Mouse (Mus musculus) frontal cortex, adult 2 months (tissue): ENCODE data around the gene Olfr1316. TPM values are rescaled to one million over a fixed set of nuclear protein-coding genes. Genes with fewer than 3 reads are reported as not detected.

Experiments
- DNase-seq, 2 experiments: peaks; one replicate each; pipeline ENCODE4 v3.0.0; 2022; ENCODE audit warnings: low spot score in 1 of 2; ENCODE audit errors: extremely low spot score in 1 of 2
- polyA plus RNA-seq: library from polyadenylated mRNA; depleted of rRNA; stranded (reverse); fragments of >200 nt; gene quantifications from 2 replicates; pipeline ENCODE4 v1.2.3, GENCODE M21; 2012; rRNA removed

The Olfr1316 gene
- 0.04 TPM in 1 of 2 replicates, not detected in the other for polyA plus RNA-seq

- DNase-seq, result no peak
Measured at GRCm38 (mm10) chr2:112134877-112135276, at the start of gene Olfr1316. Olfr1316 (minus strand) TSS chr2:112134977.

GRCm38 (mm10) chr2:112153898-112154297 is 19.1 kb upstream of the Olfr1316 start, which contains the start of gene Olfr1318:
Olfr1318 (plus strand) TSS chr2:112154198.
- no peak for DNase-seq

DNA sequence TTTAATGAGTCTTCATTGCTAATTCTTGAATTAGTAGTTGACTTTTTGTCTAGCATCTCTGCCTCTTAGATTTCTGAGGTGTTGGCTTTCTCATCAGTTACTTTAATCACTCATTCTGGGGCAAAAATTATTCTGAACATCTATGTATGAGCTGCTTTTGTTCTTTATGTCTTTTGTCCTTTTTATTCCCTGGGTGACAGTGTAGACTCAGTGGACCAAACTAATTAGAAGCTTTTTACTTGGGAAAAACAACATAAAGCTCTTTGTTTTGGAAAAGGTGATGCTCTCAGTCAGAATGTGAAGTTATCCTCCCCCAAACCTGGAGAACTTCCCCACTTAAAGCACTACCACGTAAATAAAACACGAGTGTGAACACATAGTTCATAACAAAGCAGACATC is 5.3 kb upstream of the Olfr1316 start, which contains the start of gene Olfr1317:
TSS of gene Olfr1317 (plus strand) at position 301 of the 400 bp plus-strand sequence.
- DNase-seq, result no peak

GRCm38 (mm10) chr2:112115340-112115739 is 19.4 kb downstream of the Olfr1316 start, which contains the start of gene Olfr1315-ps1:
Olfr1315-ps1 (minus strand) TSS chr2:112115440.
- DNase-seq, result no peak

- DNase-seq, result no peak
Measured at GRCm38 (mm10) chr2:112096681-112097080, 38.1 kb downstream of the Olfr1316 start, which contains the start of gene Olfr1314. Olfr1314 (minus strand) TSS chr2:112096781.

DNA sequence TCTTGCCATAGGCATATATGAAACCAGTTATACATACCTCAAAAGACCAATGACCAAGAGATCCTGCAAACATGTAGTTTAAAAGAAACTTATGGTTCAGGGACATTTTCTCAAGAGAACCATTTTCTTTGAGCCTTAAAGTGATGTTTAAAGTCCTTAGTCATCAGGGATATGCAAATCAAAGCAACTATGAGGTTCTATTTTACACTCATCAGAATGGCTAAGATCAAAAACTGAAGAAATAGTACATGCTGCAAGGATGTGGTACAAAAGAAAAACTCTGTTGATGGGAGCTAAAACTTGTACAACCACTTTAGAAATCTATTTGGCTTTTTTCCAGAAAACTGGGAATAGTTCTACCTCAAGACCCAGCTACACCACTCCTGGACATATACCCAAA is 57.0 kb downstream of the Olfr1316 start, which contains the start of gene Olfr1313:
TSS of gene Olfr1313 (minus strand) at position 101 of the 400 bp plus-strand sequence.
- no peak for DNase-seq

Other genes with a start within 250 kb of the Olfr1316 start
- gene Olfr1306, start 218.7 kb downstream of the Olfr1316 start, polyA plus RNA-seq, result not detected in 2 replicates
- gene Olfr1307, start 185.5 kb downstream of the Olfr1316 start, polyA plus RNA-seq, result under 0.01 TPM in 1 of 2 replicates, not detected in the other
- gene Olfr1308, start 170.0 kb downstream of the Olfr1316 start, polyA plus RNA-seq, result not detected in 2 replicates
- gene Olfr1309, start 144.7 kb downstream of the Olfr1316 start, polyA plus RNA-seq, result not detected in 2 replicates
- gene Olfr1310, start 122.3 kb downstream of the Olfr1316 start, polyA plus RNA-seq, result not detected in 2 replicates
- not detected in 2 replicates for gene Olfr1311, start 110.6 kb downstream of the Olfr1316 start, polyA plus RNA-seq
- not detected in 2 replicates for gene Olfr1312, start 84.7 kb downstream of the Olfr1316 start, polyA plus RNA-seq
- not detected in 2 replicates for gene Olfr1313, start 57.1 kb downstream of the Olfr1316 start, polyA plus RNA-seq
- 0.06 TPM in 1 of 2 replicates, not detected in the other for gene Olfr1314, start 38.2 kb downstream of the Olfr1316 start, polyA plus RNA-seq
- gene Olfr1315-ps1, start 19.5 kb downstream of the Olfr1316 start, polyA plus RNA-seq, result not detected in 2 replicates
- not detected in 2 replicates for gene Olfr1317, start 5.4 kb upstream of the Olfr1316 start, polyA plus RNA-seq
- not detected in 2 replicates for gene Olfr1318, start 19.2 kb upstream of the Olfr1316 start, polyA plus RNA-seq
- gene Lpcat4, start 104.5 kb upstream of the Olfr1316 start, polyA plus RNA-seq, result 245 and 291 TPM in 2 replicates
- gene Nutm1, start 124.3 kb upstream of the Olfr1316 start, polyA plus RNA-seq, result 0.06 TPM in 1 of 2 replicates, not detected in the other
- 79.1 and 85.5 TPM in 2 replicates for gene Nop10, start 126.9 kb upstream of the Olfr1316 start, polyA plus RNA-seq
- 106 and 115 TPM in 2 replicates for gene Slc12a6, start 130.8 kb upstream of the Olfr1316 start, polyA plus RNA-seq
- gene Gm21985, start 131.3 kb upstream of the Olfr1316 start, polyA plus RNA-seq, result 0.18 TPM in 1 of 2 replicates, not detected in the other
- 202 and 210 TPM in 2 replicates for gene Emc4, start 233.1 kb upstream of the Olfr1316 start, polyA plus RNA-seq
- 11.4 and 14.5 TPM in 2 replicates for gene Katnbl1, start 244.2 kb upstream of the Olfr1316 start, polyA plus RNA-seq